Mouse (Mus musculus) spleen, postnatal 14 days (tissue): ENCODE measurements around the gene Gas7.

ENCODE experiments used
- DNase-seq, 2 experiments: peaks; one replicate each; pipeline ENCODE4 v3.0.0; 2021 to 2022; ENCODE audit warnings: low spot score in 2 of 2

Gas7 gene

GRCm38 (mm10) chr11:67712976-67713375 lies 257.7 kb downstream of the Gas7 start:
- DNase-seq = no peak

- DNase-seq = no peak
Observed at GRCm38 (mm10) chr11:67715382-67715781, 260.1 kb downstream of the Gas7 start.

GRCm38 (mm10) chr11:67721485-67721884 lies 266.2 kb downstream of the Gas7 start:
- no peak for DNase-seq

- no peak for DNase-seq
Observed at GRCm38 (mm10) chr11:67722399-67723156, 267.3 kb downstream of the Gas7 start.

GRCm38 (mm10) chr11:67723231-67724013 lies 268.2 kb downstream of the Gas7 start:
- DNase-seq = no peak

GRCm38 (mm10) chr11:67727095-67727494 lies 271.9 kb downstream of the Gas7 start:
- no peak for DNase-seq

- no peak for DNase-seq
Observed at GRCm38 (mm10) chr11:67728726-67729125, 273.5 kb downstream of the Gas7 start.

GRCm38 (mm10) chr11:67731056-67731455 lies 275.8 kb downstream of the Gas7 start:
- DNase-seq = no peak

- DNase-seq = no peak
Observed at GRCm38 (mm10) chr11:67733726-67734125, 278.5 kb downstream of the Gas7 start.

- no peak for DNase-seq
Observed at GRCm38 (mm10) chr11:67734597-67734996, 279.4 kb downstream of the Gas7 start.

- no peak for DNase-seq
Observed at GRCm38 (mm10) chr11:67738345-67738744, 283.1 kb downstream of the Gas7 start.
